Mouse (Mus musculus) embryonic facial prominence, embryonic 10.5 days (tissue): Measurements from ENCODE around the gene Ntrk3. TPM values are rescaled to one million over a fixed set of nuclear protein-coding genes. Genes with fewer than 3 reads are reported as not detected.

Experiments used
- DNase-seq: peaks from one replicate; pipeline ENCODE4 v3.0.0-alpha.2; 2017; ENCODE audit warnings: low spot score
- H3K27ac ChIP-seq: fragments of 300-500 bp; sonication (generic); replicated peaks from 2 replicates; pipeline ENCODE4 v1.5.1; 2016; ENCODE audit warnings: mild to moderate bottlenecking
- H3K27me3 ChIP-seq: fragments of 300-500 bp; sonication (generic); replicated peaks from 2 replicates; pipeline ENCODE4 v1.6.1; 2016; ENCODE audit warnings: low read depth, mild to moderate bottlenecking; ENCODE audit not compliant: poor library complexity, severe bottlenecking
- H3K36me3 ChIP-seq: fragments of 300-500 bp; sonication (generic); replicated peaks from 2 replicates; pipeline ENCODE4 v1.6.1; 2016; ENCODE audit warnings: mild to moderate bottlenecking, moderate library complexity
- H3K4me1 ChIP-seq: fragments of 300-500 bp; sonication (generic); 2 replicates; pipeline ENCODE4 v1.6.1; 2016
- H3K4me3 ChIP-seq: fragments of 300-500 bp; sonication (generic); 2 replicates; pipeline ENCODE4 v1.5.1; 2016; ENCODE audit warnings: mild to moderate bottlenecking, moderate library complexity
- H3K9me3 ChIP-seq: fragments of 300-500 bp; sonication (generic); 2 replicates; pipeline ENCODE4 v1.6.1; 2016; ENCODE audit warnings: mild to moderate bottlenecking
- WGBS: fragments of 180-500 bp; shearing (Covaris S2); methylation state at CpG from one replicate; pipeline ENCODE4 v1.1.7; 2016; 5-methylcytosine and 5-hydroxymethylcytosine counted together
- polyA plus RNA-seq: library from polyadenylated mRNA; unstranded; fragments of >200 nt; fragmentation: Nextera tagmentation; extraction: Ambion mirVana; gene quantifications from 2 replicates; pipeline ENCODE4 v1.2.1, GENCODE M21; 2016

The Ntrk3 gene
- polyA plus RNA-seq, 1 experiment from 2014 or later = 1.9 TPM

DNA sequence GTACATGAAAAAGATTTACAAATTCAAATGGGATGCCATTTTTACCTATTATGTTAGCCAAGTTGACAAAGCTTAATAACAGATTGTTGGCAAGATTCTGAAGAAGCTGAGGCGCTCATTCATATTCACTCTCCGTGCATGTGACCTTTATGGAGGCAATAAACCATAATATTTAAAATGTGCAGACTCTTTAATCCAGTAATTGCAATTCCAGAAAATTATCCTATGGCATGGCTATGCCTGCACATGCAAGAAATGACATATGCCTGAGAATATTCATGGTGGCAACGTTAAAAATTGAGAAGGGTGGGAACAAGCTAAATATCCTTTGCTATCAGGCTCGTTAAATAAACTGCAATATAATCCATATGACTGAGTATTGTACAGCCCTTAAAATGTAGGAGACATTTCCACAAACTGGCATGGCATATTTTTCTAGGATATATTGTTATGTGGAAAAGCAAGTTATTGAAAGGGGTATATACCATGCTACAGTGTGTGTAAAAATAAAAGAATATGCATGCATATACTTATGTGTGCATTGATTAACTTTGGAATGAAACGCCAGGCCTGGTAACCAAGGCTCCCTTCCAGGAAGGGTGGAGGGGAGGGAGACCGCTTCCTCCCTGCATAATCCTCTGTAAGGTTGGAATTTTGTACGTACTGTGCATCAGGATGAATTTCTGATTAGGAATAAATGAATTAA is 16.1 kb upstream of the Ntrk3 start:
- Histone ChIP-seq H3K4me1 (no peaks in the 10 kb centered on the region), H3K36me3 (no peaks in the 10 kb centered on the region), H3K27ac (no peak overlapping the region), H3K4me3 (no peak overlapping the region), H3K27me3 (no peaks in the 10 kb centered on the region), H3K9me3 (no peaks in the 10 kb centered on the region)
- 84% methylated on average over 7 of the region's 7 CpGs for WGBS
- no peak for DNase-seq

- Histone ChIP-seq H3K4me3 (no peak overlapping the region), H3K27me3 (no peaks in the 10 kb centered on the region), H3K36me3 (no peaks in the 10 kb centered on the region), H3K4me1 (no peaks in the 10 kb centered on the region), H3K27ac (no peak overlapping the region), H3K9me3 (no peaks in the 10 kb centered on the region)
- DNase-seq = no peak
- WGBS = 89% methylated on average over 4 of the region's 4 CpGs
These were observed 15.1 kb upstream of the Ntrk3 start for GRCm38 (mm10) chr7:78752961-78753360.

DNA sequence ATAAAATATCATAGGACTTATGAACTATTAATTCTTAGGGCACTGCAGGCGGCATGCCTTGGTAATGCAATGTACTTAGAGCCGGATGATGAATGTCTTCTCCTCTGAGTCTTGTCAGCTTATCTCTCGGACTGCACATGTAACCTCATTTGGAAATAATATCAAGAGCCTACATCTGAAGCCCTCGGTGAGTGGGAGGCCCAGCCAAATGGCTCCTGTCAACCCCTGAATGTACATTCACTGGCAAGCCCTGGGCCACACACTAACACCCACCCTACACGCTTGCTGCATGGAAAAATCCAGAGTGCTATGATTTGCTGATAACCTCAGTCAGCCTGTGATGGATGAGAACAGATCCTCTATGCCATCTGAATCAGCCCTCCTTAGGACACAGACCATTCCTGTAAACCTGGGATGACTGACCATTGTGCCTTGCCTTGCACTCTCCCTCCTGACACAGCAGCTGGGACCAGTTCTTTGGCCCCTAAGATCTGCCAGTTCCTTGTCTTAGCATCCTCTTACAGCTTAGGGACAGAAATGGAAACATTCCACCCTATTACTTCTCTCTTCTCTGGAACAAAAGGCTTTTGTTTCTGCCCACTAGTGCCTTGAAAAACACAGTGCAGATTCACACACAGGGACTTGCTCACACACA is 6.0 kb upstream of the Ntrk3 start:
- H3K27ac ChIP-seq = no peak overlapping the region
- whole genome bisulfite sequencing = 87% methylated on average over 5 of the region's 5 CpGs
- no peak for DNase-seq
- H3K36me3 ChIP-seq = no peaks in the 10 kb centered on the region
- H3K4me3 ChIP-seq = no peak overlapping the region
- H3K9me3 ChIP-seq = no peaks in the 10 kb centered on the region
- no peaks in the 10 kb centered on the region for H3K27me3 ChIP-seq
- H3K4me1 ChIP-seq = no peaks in the 10 kb centered on the region

DNA sequence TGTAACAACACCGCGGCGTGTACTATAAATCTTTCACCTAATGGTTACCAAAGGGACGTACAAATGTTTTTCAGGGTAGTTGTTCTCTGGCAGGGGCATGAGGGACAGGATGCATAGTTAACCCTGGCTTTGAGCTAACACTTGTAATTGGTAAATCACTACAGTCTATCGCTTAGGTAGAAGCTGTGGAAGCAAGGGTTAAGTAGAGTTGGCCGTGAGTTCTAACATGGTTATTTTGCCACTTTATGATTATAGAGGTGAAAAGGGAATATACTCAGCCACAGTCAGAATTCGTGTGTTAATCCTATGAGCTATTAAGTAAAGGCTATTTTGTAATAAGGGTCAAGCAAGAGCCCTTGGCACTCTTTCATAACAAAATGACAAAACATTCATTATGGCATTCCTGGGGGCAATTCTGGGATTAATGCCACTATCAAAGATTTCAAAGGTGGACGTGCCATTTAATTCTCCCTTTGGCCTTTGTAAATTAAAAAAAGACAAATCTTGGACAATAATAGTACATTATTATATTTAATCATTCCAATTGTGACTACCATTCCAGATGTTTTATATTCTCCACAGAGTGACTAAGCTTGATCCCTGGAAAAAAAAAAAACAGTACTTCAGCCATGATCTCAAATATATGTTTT is 1.7 kb upstream of the Ntrk3 start:
- Histone ChIP-seq H3K36me3 (no peaks in the 10 kb centered on the region), H3K27me3 (no peaks in the 10 kb centered on the region), H3K27ac (no peak overlapping the region), H3K4me3 (no peak overlapping the region), H3K4me1 (no peaks in the 10 kb centered on the region), H3K9me3 (no peaks in the 10 kb centered on the region)
- WGBS = 87% methylated on average over 8 of the region's 8 CpGs
- DNase-seq = no peak

- 91% methylated on average over 6 of the region's 6 CpGs for WGBS
- Histone ChIP-seq H3K4me1 (no peaks in the 10 kb centered on the region), H3K27ac (no peak overlapping the region), H3K36me3 (no peaks in the 10 kb centered on the region), H3K27me3 (no peaks in the 10 kb centered on the region), H3K4me3 (no peak overlapping the region), H3K9me3 (no peaks in the 10 kb centered on the region)
- DNase-seq = no peak
These were observed 616 bp downstream of the Ntrk3 start for GRCm38 (mm10) chr7:78737196-78737595.

- no peaks in the 10 kb centered on the region for H3K27me3 ChIP-seq
- no peaks in the 10 kb centered on the region for H3K36me3 ChIP-seq
- H3K9me3 ChIP-seq = no peaks in the 10 kb centered on the region
- H3K4me3 ChIP-seq = no peak overlapping the region
- WGBS = 86% methylated on average over 8 of the region's 8 CpGs
- DNase-seq = no peak
- no peak overlapping the region for H3K27ac ChIP-seq
- no peaks in the 10 kb centered on the region for H3K4me1 ChIP-seq
These were observed 6.4 kb downstream of the Ntrk3 start for GRCm38 (mm10) chr7:78731391-78731790.

GRCm38 (mm10) chr7:78724591-78724990 is 13.2 kb downstream of the Ntrk3 start:
- no peak overlapping the region for H3K4me3 ChIP-seq
- H3K27ac ChIP-seq = no peak overlapping the region
- WGBS = 76% methylated on average over 4 of the region's 4 CpGs
- no peaks in the 10 kb centered on the region for H3K9me3 ChIP-seq
- DNase-seq = no peak
- no peaks in the 10 kb centered on the region for H3K27me3 ChIP-seq
- no peaks in the 10 kb centered on the region for H3K36me3 ChIP-seq
- H3K4me1 ChIP-seq = no peaks in the 10 kb centered on the region

DNA sequence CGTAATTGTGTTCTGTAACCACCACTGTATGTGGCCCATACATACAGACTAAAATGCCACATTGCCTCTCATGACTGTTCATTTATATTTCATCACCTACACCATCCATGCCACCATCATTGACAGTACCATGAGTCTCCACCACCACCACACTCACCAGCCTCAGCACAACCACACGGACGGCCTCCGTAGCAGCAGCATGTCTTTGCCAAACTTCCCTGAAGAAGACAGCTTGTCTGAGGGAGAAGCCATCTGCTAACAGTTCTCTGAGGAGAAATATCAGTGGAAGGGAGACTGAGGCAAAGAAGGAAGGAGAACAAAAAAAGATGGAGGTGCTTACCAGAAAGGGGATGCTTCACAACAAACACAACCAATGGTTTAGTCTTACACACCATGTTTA is 15.8 kb downstream of the Ntrk3 start:
- DNase-seq = no peak
- Histone ChIP-seq H3K27me3 (no peaks in the 10 kb centered on the region), H3K27ac (no peak overlapping the region), H3K4me3 (no peak overlapping the region), H3K9me3 (no peaks in the 10 kb centered on the region), H3K36me3 (no peaks in the 10 kb centered on the region), H3K4me1 (no peaks in the 10 kb centered on the region)
- 96% methylated on average over 4 of the region's 4 CpGs for WGBS

DNA sequence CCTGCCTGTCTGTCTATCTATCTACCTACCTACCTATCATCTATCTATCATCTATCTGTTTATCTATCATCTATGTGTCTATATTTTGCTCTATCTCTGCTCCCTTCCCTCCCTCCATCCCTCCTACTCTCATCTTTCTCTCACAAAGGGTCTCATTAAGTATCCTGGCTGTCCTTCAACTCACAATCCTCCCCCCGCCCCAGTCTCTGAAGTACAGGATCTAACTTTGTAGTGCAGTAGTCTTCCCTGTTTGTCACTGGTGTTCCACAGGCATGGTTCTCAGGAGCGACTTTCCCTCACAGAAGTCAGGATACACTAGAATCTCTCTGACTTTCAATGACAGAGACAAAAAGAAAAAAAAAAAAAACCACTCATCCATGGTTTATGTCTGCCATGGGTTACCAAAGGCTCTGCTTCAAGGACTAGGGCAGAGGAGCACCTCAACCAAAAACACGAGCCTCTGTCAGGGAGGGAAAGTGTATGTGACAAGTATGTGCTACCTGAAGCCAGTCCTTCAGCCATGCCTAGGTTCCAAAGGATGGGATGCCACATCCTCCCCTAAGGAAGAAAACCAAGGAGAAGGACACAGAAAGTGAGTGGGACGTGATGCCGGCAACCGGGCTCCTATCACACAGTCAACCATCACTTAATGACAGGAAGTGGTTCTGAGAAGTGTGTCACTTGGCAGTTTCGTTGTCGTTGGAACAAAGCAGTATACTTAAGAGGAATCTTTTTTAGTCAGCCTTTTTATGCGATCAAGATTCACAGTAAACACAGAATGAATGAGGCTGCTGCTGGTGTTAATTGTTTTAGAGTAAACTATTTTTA is 16.6 kb downstream of the Ntrk3 start:
- WGBS = 88% methylated on average over 9 of the region's 9 CpGs

GRCm38 (mm10) chr7:78719795-78720460 is 17.9 kb downstream of the Ntrk3 start:
- H3K4me3 ChIP-seq = no peak overlapping the region
- H3K4me1 ChIP-seq = no peaks in the 10 kb centered on the region
- no peaks in the 10 kb centered on the region for H3K9me3 ChIP-seq
- no peak overlapping the region for H3K27ac ChIP-seq
- H3K36me3 ChIP-seq = no peaks in the 10 kb centered on the region
- WGBS = 81% methylated on average over 7 of the region's 7 CpGs
- no peak for DNase-seq
- H3K27me3 ChIP-seq = no peaks in the 10 kb centered on the region

More for the DNA sequence above, 16.6 kb downstream of the Ntrk3 start:
- H3K36me3 ChIP-seq = no peaks in the 10 kb centered on the region
- DNase-seq = no peak
- no peaks in the 10 kb centered on the region for H3K4me1 ChIP-seq
- no peak overlapping the region for H3K4me3 ChIP-seq
- H3K9me3 ChIP-seq = no peaks in the 10 kb centered on the region
- H3K27ac ChIP-seq = no peak overlapping the region
- no peaks in the 10 kb centered on the region for H3K27me3 ChIP-seq

GRCm38 (mm10) chr7:78719117-78719516 is 18.7 kb downstream of the Ntrk3 start:
- no peaks in the 10 kb centered on the region for H3K4me1 ChIP-seq
- no peak for DNase-seq
- H3K9me3 ChIP-seq = no peaks in the 10 kb centered on the region
- no peaks in the 10 kb centered on the region for H3K36me3 ChIP-seq
- 82% methylated on average over 5 of the region's 5 CpGs for WGBS
- no peaks in the 10 kb centered on the region for H3K27me3 ChIP-seq
- H3K4me3 ChIP-seq = no peak overlapping the region
- H3K27ac ChIP-seq = no peak overlapping the region

GRCm38 (mm10) chr7:78718191-78718609 is 19.6 kb downstream of the Ntrk3 start:
- H3K27ac ChIP-seq = no peak overlapping the region
- no peak for DNase-seq
- WGBS = 86% methylated on average over 8 of the region's 8 CpGs
- no peaks in the 10 kb centered on the region for H3K36me3 ChIP-seq
- H3K27me3 ChIP-seq = no peaks in the 10 kb centered on the region
- no peak overlapping the region for H3K4me3 ChIP-seq
- H3K4me1 ChIP-seq = no peaks in the 10 kb centered on the region
- no peaks in the 10 kb centered on the region for H3K9me3 ChIP-seq
